Mouse (Mus musculus) spleen, adult 2 months (tissue): ENCODE data around the gene Rab11fip2.

Experiments used
- CTCF ChIP-seq: fragments of 200-500 bp; IDR thresholded peaks from 2 replicates; pipeline ENCODE4 v1.5.1; 2011; ENCODE audit warnings: mild to moderate bottlenecking, inconsistent platforms; ENCODE audit not compliant: insufficient read depth, insufficient read length, insufficient replicate concordance; ENCODE audit errors: extremely low read depth
- POLR2A ChIP-seq: fragments of 200-500 bp; IDR thresholded peaks from 2 replicates; pipeline ENCODE4 v1.6.1; 2011; ENCODE audit warnings: low read depth, low read length, inconsistent platforms

- TF ChIP-seq CTCF (no peak), POLR2A (no peak)
Measured at GRCm38 (mm10) chr19:59887866-59888265, 55.6 kb downstream of the Rab11fip2 start.
